Mouse (Mus musculus) R1 (cell line): ENCODE data around the gene Tex261.

ENCODE experiments used
- DNase-seq: peaks from one replicate; pipeline ENCODE4 v3.0.0-alpha.2; 2018; ENCODE audit warnings: low read depth, low spot score

Gene Tex261

DNA sequence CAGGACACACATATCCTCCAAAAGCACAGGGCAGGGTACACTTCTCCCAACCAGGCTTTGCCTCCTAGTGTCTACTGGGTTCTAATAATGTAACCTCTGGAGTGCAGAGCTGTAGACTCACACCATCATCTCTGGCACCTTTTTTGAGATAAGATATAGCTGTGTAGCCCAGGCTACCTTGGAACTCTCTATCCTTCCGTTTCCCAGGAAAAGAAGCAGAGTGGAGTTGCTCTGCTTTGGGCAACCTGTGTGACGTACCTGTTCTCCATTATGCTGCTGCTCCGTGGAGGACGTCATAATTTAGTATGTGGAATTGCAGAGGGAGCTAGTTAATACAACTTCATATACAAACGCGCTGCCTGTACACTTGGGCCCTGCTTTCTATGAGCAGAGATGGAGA lies 13.3 kb downstream of the Tex261 start, which contains the start of gene Ankrd53:
Ankrd53 (plus strand) TSS at position 301 of the 400 bp plus-strand sequence.
- DNase-seq: no peak

- DNase-seq: no peak
Observed at GRCm38 (mm10) chr6:83756051-83756450, 19.6 kb downstream of the Tex261 start.

DNA sequence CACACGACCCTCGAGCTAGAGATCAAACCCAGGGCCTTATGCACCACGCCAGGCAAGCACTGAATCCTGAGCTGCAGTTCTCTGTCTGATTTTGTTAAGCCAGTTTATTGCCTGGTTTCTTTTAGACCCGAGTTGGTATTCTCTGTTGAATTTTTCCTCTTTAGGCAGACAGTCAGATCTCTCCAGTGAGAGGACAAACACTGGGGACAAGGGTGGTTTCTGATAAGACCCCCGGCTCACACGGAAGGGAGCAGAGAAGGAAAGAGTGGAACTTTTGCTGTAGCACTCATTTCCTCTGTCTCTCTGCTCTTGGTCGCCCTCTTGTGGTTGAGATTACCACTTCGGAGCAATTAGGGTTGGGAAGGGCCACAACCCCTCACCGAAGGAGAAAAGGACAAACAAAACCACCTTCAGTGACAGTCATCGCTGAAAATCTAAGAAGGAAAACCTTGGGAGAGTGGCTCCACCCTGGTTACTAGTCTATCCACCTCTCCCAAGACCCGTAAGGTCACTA lies 25.4 kb downstream of the Tex261 start:
- DNase-seq: peak; percentile 64

- DNase-seq: no peak
Observed at GRCm38 (mm10) chr6:83749286-83749685, 26.3 kb downstream of the Tex261 start.

DNA sequence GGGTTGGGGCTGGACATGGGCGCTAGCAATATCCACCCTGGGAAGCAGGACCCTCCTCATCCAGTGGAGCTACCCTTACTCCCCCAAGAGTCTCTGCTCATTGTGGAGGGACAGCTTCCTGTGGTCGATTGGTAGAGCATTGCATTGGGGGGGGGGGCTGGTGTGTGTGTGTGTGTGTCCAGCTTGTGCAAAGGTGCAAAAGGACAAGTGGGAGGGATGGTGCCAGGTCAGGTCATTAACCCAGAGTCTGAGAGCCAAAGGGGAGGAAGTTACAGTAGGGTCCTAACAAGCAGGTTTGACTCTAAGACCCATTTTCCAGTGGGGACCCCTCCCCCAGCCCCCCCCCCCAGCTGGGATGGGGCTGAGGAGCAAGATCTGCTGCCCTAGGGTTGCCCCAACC lies 30.1 kb downstream of the Tex261 start:
- DNase-seq: no peak

DNA sequence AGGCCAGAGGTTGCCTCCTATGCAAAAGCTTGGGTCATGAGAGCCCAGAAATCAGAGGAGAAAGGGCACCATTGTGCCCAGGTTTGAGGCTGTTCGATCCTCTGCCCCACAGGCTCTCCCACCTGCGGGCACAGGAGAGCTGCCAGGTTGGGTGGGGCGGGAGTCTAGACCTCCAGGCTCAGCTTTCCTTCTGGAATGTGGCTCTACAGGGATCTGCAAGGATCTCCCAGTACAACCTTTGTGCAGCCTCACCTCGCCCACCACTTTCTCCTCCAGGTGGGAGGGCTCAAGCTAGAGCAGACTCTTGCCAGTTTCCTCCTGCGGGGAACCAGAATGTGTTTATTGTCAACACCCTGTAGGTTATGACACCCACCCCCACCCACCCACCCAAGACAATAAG lies 31.1 kb downstream of the Tex261 start:
- peak; percentile 43 for DNase-seq

DNA sequence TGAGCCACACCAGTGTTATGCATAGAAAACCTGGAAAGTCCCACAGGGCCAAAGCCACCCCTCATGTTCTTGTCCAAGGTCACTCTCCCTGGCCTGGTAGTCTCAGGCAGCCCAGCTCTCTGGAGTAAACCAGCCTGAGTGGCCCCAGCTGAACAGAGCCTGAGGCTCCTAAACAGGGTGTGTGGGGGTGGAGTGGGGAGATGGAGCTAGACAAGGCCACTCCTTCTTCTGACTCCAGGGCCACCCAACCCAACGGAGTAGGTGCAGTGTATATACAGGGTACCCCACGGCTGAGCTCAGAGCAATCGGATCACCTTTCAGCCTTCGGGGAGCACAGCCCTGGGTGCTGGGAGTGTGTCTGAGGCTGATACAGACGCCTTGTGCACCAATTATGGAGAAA lies 31.5 kb downstream of the Tex261 start:
- DNase-seq: no peak

DNA sequence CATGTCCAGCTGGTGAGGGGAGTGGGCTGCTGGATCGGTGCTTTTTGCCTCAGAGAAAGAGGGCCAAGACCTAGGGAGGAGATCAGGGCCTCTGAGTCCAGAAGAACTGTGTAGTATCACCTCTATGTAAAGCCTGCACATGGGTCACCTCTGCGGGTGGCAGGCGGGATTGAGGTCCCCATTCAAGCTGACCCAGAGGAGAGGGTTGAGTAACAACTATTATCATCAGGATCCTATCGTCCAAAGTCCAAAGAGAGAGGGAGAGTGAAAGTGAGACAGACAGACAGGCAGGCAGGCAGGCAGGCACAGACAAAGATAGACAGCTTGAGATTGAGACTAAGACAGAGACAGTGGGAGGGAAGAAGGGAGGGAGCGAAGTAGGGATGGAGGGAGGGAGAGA lies 32.4 kb downstream of the Tex261 start:
- DNase-seq: no peak

DNA sequence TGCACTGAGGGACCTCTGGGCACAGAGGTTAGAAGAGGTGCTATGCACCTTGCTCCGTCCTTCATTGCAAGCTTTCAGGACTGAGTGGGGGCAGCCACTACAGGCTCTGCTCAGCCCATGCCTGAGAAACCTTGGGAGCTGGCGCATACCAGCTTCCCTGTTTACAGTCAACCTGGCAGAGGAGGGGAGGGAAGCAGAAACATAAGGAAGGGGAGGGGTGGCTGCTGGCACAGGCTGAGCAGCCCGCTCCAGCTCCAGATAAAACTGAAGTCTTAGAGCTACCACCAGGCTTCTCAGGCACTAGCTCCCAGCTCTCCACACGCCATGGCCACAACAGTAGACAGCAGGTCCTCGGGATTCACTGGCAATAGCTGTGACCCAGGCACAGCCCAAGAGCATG lies 32.9 kb downstream of the Tex261 start, which contains the start of gene Atp6v1b1:
Atp6v1b1 (plus strand) TSS at position 230 of the 400 bp plus-strand sequence.
- DNase-seq: no peak

- no peak for DNase-seq
Observed at GRCm38 (mm10) chr6:83738596-83738995, 37.0 kb downstream of the Tex261 start.

DNA sequence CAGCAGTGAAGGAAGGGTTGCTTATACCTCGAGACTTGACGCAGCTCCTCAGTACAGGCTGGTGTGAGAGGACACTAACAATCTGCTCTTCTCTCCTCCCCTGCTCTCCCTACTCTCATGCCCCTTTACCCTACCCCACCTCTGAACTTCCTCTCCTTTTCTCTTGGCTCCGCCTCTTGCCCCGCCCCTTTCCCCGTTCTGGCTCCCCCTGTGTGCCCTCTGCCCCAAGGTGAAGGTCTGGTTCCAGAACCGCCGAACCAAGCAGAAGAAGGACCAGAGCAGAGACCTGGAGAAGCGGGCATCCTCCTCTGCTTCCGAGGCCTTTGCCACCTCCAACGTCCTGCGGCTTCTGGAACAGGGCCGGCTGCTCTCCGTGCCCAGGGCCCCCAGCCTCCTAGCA lies 38.3 kb downstream of the Tex261 start:
- DNase-seq: peak; percentile 67

- DNase-seq: peak; percentile 82
Observed at GRCm38 (mm10) chr6:83731128-83731527, 44.5 kb downstream of the Tex261 start.

GRCm38 (mm10) chr6:83729350-83729970 lies 46.2 kb downstream of the Tex261 start:
- no peak for DNase-seq

DNA sequence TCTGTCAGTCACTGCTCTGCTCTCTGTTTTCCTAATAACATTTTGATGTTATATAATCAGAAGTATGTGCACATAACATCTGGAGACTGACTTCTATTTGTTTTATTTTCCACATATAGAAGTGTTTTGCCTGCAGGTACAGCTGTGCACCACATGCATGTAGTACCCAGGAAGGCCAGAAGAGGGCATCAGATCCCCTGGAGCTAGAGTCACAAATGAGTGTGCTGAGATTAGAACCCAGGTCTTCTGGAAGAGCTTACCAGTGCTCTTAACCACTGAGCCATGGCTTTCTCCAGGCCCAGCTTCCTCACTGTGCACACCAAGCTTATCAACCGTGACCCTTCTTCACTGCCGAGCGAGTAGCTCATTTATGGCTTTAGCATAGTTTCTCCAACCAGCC lies 47.1 kb downstream of the Tex261 start:
- DNase-seq: peak; percentile 69

- DNase-seq: peak; percentile 79
Observed at GRCm38 (mm10) chr6:83727178-83727577, 48.4 kb downstream of the Tex261 start.

DNA sequence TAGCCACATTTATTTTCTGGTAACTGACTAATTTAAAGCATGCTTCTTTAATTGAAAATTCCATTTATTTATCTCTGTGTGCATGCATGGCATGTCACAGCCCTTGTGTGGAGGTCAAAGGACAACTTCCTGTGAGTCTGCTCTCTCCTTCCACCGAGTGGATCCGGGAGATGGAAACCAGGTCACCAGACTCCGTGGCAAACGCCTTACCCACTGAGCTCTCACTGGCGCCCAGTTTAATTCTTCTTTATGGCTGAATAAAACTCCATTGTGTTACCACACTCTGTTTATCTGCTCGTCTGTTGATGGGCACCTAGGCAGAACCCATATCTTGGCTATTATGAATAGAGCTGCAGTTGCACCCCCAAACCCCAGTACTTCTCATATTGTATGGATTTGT lies 53.1 kb downstream of the Tex261 start:
- no peak for DNase-seq
